Mouse (Mus musculus) kidney, adult 8-10 months (tissue): Measurements from ENCODE around the gene Oip5.

ENCODE experiments used
- DNase-seq, 2 experiments: peaks; one replicate each; pipeline ENCODE4 v3.0.0; 2022

Oip5 gene

GRCm38 (mm10) chr2:119584282-119584681 lies 34.0 kb downstream of the Oip5 start:
- no peak for DNase-seq

- DNase-seq: no peak
Observed at GRCm38 (mm10) chr2:119583439-119583838, 34.8 kb downstream of the Oip5 start.

- no peak for DNase-seq
Observed at GRCm38 (mm10) chr2:119581571-119581970, 36.7 kb downstream of the Oip5 start.

- DNase-seq: no peak
Observed at GRCm38 (mm10) chr2:119572471-119572870, 45.8 kb downstream of the Oip5 start.

GRCm38 (mm10) chr2:119566182-119566855 lies 52.0 kb downstream of the Oip5 start:
- peak; percentile 64 to 78 for DNase-seq

GRCm38 (mm10) chr2:119565284-119565683 lies 53.0 kb downstream of the Oip5 start:
- DNase-seq: no peak

- no peak for DNase-seq
Observed at GRCm38 (mm10) chr2:119561794-119562193, 56.5 kb downstream of the Oip5 start.
